Mouse (Mus musculus) urinary bladder, adult 2 months (tissue): Measurements from ENCODE around the gene Dnaja2. TPM values are rescaled to one million over a fixed set of nuclear protein-coding genes. Genes with fewer than 3 reads are reported as not detected.

ENCODE experiments used
- DNase-seq: peaks from one replicate; pipeline ENCODE4 v3.0.0; 2022; ENCODE audit warnings: low spot score
- polyA plus RNA-seq: library from polyadenylated mRNA; depleted of rRNA; stranded (reverse); fragments of >200 nt; gene quantifications from 2 replicates; pipeline ENCODE4 v1.2.3, GENCODE M21; 2012

Dnaja2 gene
- polyA plus RNA-seq, 1 experiment, result 58.3 TPM

- no peak for DNase-seq
Measured at GRCm38 (mm10) chr8:85554391-85555180, 558 bp downstream of the Dnaja2 start.

GRCm38 (mm10) chr8:85551934-85552333, 3.2 kb downstream of the Dnaja2 start:
- DNase-seq, result no peak

GRCm38 (mm10) chr8:85536332-85536731, 18.8 kb downstream of the Dnaja2 start:
- no peak for DNase-seq

- no peak for DNase-seq
Measured at GRCm38 (mm10) chr8:85534163-85534562, 21.0 kb downstream of the Dnaja2 start.

- no peak for DNase-seq
Measured at GRCm38 (mm10) chr8:85533434-85533833, 21.7 kb downstream of the Dnaja2 start.

- DNase-seq, result no peak
Measured at GRCm38 (mm10) chr8:85532843-85533242, 22.3 kb downstream of the Dnaja2 start.

GRCm38 (mm10) chr8:85531471-85531870, 23.7 kb downstream of the Dnaja2 start:
- DNase-seq, result no peak

- DNase-seq, result no peak
Measured at GRCm38 (mm10) chr8:85530717-85531116, 24.4 kb downstream of the Dnaja2 start.

- no peak for DNase-seq
Measured at GRCm38 (mm10) chr8:85528959-85529358, 26.2 kb downstream of the Dnaja2 start.

GRCm38 (mm10) chr8:85526105-85526504, 29.0 kb downstream of the Dnaja2 start:
- no peak for DNase-seq

- DNase-seq, result no peak
Measured at GRCm38 (mm10) chr8:85524086-85524485, 31.1 kb downstream of the Dnaja2 start.

GRCm38 (mm10) chr8:85521332-85521731, 33.8 kb downstream of the Dnaja2 start:
- no peak for DNase-seq

GRCm38 (mm10) chr8:85520586-85520985, 34.6 kb downstream of the Dnaja2 start:
- DNase-seq, result no peak

GRCm38 (mm10) chr8:85517956-85518355, 37.2 kb downstream of the Dnaja2 start:
- DNase-seq, result no peak

GRCm38 (mm10) chr8:85517336-85517735, 37.8 kb downstream of the Dnaja2 start:
- no peak for DNase-seq

GRCm38 (mm10) chr8:85515391-85515790, 39.8 kb downstream of the Dnaja2 start:
- DNase-seq, result no peak

GRCm38 (mm10) chr8:85513283-85513682, 41.9 kb downstream of the Dnaja2 start:
- no peak for DNase-seq

GRCm38 (mm10) chr8:85512234-85512633, 42.9 kb downstream of the Dnaja2 start:
- DNase-seq, result no peak

GRCm38 (mm10) chr8:85508661-85509060, 46.5 kb downstream of the Dnaja2 start:
- DNase-seq, result no peak

- no peak for DNase-seq
Measured at GRCm38 (mm10) chr8:85506620-85507019, 48.5 kb downstream of the Dnaja2 start.

- no peak for DNase-seq
Measured at GRCm38 (mm10) chr8:85504704-85505103, 50.4 kb downstream of the Dnaja2 start.

GRCm38 (mm10) chr8:85503065-85503464, 52.1 kb downstream of the Dnaja2 start:
- DNase-seq, result no peak

- no peak for DNase-seq
Measured at GRCm38 (mm10) chr8:85502381-85502780, 52.8 kb downstream of the Dnaja2 start.
